Mouse (Mus musculus) heart, postnatal 36 days (tissue): ENCODE measurements around the gene Csf2rb2. TPM values are rescaled to one million over a fixed set of nuclear protein-coding genes. Genes with fewer than 3 reads are reported as not detected.
A peak's percentile ranks its signal among the peaks of the same experiment; 100 is the strongest.
"Not testable (repeated sequence)": the region's sequence is repeated elsewhere in the genome, so short reads cannot be mapped to it uniquely, and the experiment has no call there.

Source experiments
- DNase-seq, 2 experiments: peaks; one replicate each; pipeline ENCODE4 v3.0.0; 2021 to 2022
- intact Hi-C: fragments of 180-260 bp; cut with DNase I; formaldehyde crosslinking; loops from one replicate; pipeline ENCODE4 v1.15.1; 2025
- total RNA-seq, 2 experiments: library from RNA; stranded (reverse); gene quantifications; 2 replicates each; pipeline ENCODE4 v1.2.3; 2021

The Csf2rb2 gene
- total RNA-seq: under 1 TPM; 0.68 to 0.86 TPM

DNA sequence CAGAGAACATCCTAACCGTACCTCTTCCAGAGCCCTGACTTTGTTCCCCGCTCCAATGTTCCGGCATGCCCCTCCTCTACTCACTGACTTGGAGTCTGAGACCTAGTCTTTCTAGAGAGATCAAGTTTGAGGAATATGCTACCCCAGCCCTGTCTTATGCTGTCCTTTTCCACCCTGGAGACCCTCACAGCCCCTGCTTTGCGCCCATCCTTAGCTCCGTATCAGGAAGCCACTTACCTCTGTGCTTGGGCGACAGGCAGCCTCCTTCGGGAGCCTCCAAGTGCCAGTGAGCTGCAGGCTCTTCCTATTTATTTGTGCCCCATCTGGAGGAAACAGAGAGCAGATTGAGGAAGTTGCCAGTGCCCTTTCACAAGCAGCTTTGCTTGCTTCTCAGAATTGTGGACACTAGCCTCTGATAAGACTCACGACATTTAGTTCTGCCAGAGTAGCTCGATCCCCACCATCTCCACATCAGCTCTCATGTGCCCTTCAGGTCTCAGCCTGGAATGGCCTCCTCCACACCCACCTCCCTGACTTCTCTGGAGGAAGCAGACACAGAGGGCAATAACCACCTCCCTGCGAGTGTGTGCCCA lies at the start of gene Csf2rb2:
TSS of gene Csf2rb2 (minus strand) at position 381 of the 593 bp plus-strand sequence.
- intact Hi-C loops: no loop called here
- no peak for DNase-seq

- peak in 1 of 2 experiments; percentile 46 for DNase-seq
These were observed 49.4 kb upstream of the Csf2rb2 start for GRCm38 (mm10) chr15:78354958-78355357.

GRCm38 (mm10) chr15:78351586-78352165 lies 46.2 kb upstream of the Csf2rb2 start:
- intact Hi-C loops: no loop called here
- DNase-seq: no peak

More at GRCm38 (mm10) chr15:78354958-78355357, 49.4 kb upstream of the Csf2rb2 start:
- intact Hi-C loops: loop anchor here (1.0 kb wide), 1 partner anchor 67 kb away; no protein-coding TSS in a partner anchor

DNA sequence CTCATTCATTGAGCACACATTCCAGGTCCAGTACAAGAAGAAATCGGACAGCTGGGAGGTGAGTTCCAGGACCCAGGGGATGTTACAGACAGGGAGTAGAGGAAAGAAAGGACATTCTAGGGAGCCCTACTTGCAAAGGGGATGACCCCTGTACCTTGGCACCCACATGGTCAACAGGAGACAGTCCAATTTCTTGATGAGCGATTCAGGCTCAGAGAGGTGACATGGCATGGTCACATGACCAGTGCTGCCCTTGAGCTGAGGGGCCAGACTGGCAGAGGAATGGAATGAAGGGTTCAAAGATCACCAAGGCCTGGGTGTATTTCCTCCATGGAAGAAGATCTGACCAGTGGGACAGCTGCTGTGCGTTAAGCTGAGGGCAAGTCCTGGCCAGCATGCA lies 39.0 kb upstream of the Csf2rb2 start:
- intact Hi-C loops: no loop called here
- no peak for DNase-seq

- no peak for DNase-seq
- intact Hi-C loops: no loop called here
These were observed 38.2 kb upstream of the Csf2rb2 start for GRCm38 (mm10) chr15:78343683-78344082.

DNA sequence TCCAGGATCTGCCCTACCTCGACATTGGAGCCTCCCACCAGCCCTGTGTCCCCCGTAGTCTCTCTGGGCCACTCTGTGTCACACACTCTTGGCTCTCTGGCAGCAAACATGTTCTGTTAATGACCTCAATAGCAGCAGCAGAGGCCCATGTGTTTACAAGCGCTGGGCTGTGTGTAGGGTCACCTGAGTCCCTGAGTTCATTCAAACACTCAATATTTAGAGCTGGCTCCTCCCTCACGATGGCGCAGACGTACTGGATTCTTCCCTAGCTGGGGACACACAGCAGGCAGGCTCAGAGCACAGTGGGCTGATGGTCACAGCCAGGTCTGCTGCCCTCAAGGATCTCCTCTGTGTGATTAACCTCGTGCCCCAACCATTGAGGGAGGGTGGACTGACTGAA lies 35.4 kb upstream of the Csf2rb2 start:
- intact Hi-C loops: loop anchor here (1.0 to 2.0 kb wide), 2 partner anchors 84 to 166 kb away; partner anchors contain the start of gene Ift27
- DNase-seq: not testable (repeated sequence)

GRCm38 (mm10) chr15:78339627-78340423 lies 34.3 kb upstream of the Csf2rb2 start:
- intact Hi-C loops: loop anchor here (1.0 to 2.0 kb wide), 2 partner anchors 83 to 165 kb away; partner anchors contain the start of gene Ift27
- peak; percentile 54 to 68 for DNase-seq

DNA sequence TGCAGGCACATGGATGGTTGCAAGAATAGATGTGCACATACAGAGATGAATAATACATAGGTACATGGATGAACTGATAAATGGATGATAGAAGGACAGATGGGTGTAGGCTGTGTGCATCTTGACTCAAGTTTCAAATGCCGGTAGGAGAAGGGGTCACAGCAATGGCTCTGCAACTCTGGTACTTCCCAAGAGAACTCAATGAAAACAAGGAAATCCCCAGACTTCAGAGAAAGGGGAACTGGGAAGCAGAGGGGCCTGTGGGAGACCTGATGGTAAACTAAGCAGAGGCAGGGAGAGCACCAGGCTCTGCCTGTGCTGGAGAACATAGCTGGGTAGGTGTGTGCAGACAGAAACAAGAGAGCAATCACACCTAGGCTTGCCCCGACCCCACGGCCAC lies 28.9 kb upstream of the Csf2rb2 start:
- intact Hi-C loops: no loop called here

GRCm38 (mm10) chr15:78332981-78333380 lies 27.5 kb upstream of the Csf2rb2 start:
- no peak for DNase-seq
- intact Hi-C loops: no loop called here

More for the DNA sequence above, 28.9 kb upstream of the Csf2rb2 start:
- no peak for DNase-seq

GRCm38 (mm10) chr15:78331523-78332340 lies 26.2 kb upstream of the Csf2rb2 start:
- intact Hi-C loops: no loop called here

DNA sequence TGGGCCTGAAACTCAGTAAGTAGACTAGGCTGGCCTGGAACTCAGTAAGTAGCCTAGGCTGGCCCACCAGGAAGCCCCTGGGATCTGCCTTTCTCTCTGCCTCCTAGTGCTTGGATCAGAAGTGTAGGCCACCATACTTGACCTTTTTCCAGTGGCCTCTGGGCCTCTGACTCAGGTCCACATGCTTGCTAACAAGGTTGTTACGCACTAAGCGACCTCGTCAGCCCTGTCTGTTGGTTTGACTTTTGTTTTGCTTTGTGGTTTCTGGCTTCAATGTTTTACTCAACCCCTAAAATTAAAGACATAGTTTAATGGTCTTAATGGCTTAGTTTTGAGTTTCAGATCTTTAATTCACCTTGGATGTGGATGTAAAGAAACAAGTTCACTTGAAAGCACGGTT lies 25.2 kb upstream of the Csf2rb2 start:
- intact Hi-C loops: no loop called here
- no peak for DNase-seq

More at GRCm38 (mm10) chr15:78331523-78332340, 26.2 kb upstream of the Csf2rb2 start:
- no peak for DNase-seq

DNA sequence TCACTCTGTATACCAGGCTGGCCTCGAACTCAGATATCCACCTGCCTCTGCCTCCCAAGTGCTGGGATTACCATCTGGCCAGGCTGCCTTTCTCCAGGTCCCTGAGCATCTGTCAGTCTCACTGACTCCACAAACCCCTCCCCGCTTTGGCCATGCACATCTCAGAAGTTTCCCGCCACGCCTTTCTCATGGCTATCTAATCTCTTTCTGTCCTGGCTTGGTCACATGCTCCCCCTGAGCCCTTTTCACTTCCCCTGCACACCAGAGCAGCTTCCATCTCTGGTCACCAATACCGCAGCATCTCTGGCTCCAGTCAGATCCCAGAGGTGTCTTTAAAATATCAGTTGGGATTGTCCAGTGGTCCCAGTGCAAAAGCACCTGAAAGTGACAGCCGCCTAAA lies 24.5 kb upstream of the Csf2rb2 start:
- DNase-seq, intact Hi-C loops: not testable (repeated sequence)

DNA sequence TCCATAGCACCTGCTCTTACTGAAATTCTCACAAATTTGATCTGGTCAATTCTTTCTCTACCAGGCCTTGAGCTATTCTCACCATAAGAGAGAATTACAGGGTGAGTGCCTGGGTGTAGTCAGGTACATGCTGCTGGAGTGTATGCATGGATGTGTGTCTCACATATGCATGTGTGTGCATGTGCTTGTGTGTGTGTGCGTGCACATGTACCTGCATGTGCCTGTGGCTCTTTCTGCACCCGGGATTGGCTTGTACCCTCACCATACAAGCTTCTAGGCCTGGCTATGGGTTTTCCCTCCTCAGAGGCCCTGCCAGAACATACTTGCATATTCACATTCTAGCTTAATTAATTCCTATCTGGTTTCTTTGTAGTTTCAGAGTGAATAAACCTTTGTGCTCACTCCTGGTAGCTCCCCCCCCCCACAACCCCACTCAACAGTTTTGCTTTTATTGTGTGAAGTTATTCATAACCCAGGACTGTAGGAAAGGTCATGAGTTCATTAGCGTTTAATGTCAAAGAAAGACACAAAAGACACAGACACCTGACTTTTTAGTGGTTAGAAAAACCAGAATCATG lies 23.1 kb upstream of the Csf2rb2 start:
- intact Hi-C loops: no loop called here
- no peak for DNase-seq

DNA sequence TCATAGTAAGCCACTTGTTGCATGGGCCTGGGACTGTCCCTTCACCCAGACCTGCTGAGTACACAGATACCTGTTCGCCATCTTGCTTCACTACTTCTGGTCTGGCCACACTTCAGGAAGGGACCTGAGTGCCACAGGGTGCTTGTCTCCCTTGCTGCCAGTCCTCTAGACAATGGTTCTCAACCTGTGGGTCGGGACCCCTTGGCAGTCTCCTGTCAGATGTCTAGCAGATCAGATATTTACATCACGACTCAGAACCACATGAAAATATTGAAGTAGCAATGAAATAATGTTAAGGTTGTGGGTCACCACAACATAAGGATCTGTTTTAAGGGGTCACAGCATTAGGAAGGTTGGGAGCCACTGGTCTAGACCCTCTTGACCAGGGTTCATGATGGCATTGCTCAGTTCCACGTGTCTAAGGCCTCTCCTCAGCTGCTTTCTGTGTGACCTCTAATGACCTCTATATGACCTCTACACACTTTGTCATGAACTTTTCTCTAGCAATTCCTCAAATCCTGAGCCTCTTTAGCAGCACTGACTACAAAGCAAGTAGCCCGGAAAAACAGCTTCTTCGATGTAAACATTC lies 22.3 kb upstream of the Csf2rb2 start:
- DNase-seq, intact Hi-C loops: not testable (repeated sequence)

DNA sequence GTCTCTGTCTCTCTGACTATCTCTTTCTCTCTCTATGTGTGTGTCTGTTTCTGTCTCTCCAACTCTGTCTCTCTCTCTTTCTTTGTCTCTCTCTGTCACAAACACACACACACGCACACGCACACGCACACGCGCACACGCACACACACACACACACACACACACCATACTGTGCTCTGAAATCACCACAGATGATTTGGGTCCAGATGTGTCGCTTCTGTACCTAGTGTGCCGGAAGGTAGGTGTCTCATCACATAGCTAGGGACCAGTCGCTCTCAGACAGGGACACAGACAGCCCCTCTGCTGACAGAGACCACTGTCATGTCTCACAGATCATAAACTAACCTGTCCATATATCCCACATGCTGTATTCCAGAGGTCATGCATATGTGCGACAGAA lies 21.2 kb upstream of the Csf2rb2 start:
- no peak for DNase-seq
- intact Hi-C loops: no loop called here

GRCm38 (mm10) chr15:78325671-78326339 lies 20.3 kb upstream of the Csf2rb2 start, which contains the start of gene Csf2rb:
TSS of gene Csf2rb (plus strand) at chr15:78325752.
- intact Hi-C loops: no loop called here
- no peak for DNase-seq

- intact Hi-C loops: loop anchor here (5.0 kb wide), 1 partner anchor 43 kb away; no protein-coding TSS in a partner anchor
These were observed 18.8 kb upstream of the Csf2rb2 start for GRCm38 (mm10) chr15:78324294-78324693.

DNA sequence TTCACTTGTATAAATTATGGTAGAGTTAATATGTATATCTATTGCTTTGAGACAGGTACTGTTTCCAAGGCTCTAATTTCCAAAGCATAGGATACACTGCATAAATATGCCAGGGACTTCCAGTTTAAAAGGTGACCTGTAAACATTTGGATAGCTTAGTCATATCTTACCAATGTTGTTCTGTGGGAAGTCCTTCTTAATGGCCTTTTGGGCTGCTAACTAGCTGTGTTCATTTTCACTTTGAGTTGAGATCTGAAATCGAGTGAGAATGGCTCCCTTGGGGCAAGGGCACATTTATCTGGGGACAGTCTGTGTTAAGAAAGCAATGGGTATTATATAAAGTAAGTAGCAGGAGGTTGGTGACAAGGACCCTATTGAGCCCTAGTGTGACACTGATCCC lies 17.8 kb upstream of the Csf2rb2 start:
- DNase-seq: no peak
- intact Hi-C loops: loop anchor here (5.0 kb wide), 1 partner anchor 44 kb away; no protein-coding TSS in a partner anchor

More at GRCm38 (mm10) chr15:78324294-78324693, 18.8 kb upstream of the Csf2rb2 start:
- no peak for DNase-seq
